Mouse (Mus musculus): ENCODE data around the gene Akt1s1. TPM values are rescaled to one million over a fixed set of nuclear protein-coding genes. Genes with fewer than 3 reads are reported as not detected.

Akt1s1 gene
- total and polyA plus RNA-seq, 3 experiments, result 9.5 to 24.2 (median 23.3) TPM

DNA sequence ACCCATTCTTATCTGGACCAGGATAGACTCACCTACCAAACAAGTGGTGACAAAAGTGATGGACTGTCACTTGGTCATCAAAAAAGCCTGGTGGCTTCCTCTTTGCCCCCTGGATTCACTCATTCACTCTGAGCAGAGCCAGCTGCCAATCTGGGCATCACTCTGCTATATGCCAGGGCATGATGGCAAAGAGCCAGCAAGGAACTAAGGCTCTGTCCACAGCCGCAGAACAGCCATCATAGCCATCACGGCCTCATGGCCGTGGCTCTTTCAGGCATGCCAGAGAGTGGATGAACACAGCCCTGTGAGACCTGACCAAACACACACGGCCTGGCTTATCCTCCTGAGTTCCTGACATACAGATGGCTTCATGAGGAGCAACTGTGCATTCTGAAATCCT is 41.9 kb downstream of the Akt1s1 start:
- Histone ChIP-seq H3K9me3 (replicated peaks; ENCODE audit: low read length) (no peaks in the 10 kb centered on the region), H3K4me2 (ENCODE audit: insufficient read depth, low read depth, poor library complexity, severe bottlenecking) (peak overlapping the region; percentile 85; the same call in 1 of the 2 replicates), H3K36me3 (replicated peaks in 1 of 2; ENCODE audit: control insufficient read depth in 1 of 2, insufficient read depth in 1 of 2, low read length in 1 of 2) (peaks cover 17 to 49% of the 10 kb centered on the region in 2 experiments), H3K4me3 (replicated peaks in 1 of 3; ENCODE audit: low read depth in 2 of 3, low read length in 2 of 3, poor library complexity in 1 of 3) (no peak overlapping the region), H3K79me2 (replicated peaks; ENCODE audit: control insufficient read depth, extremely low read depth, insufficient read depth, poor library complexity, severe bottlenecking) (peaks cover 14% of the 10 kb centered on the region), H3K27me3 (replicated peaks) (no peaks in the 10 kb centered on the region), H3K4me1 (ENCODE audit: control insufficient read depth in 1 of 2, insufficient read depth in 2 of 2) (peaks cover 10 to 19% of the 10 kb centered on the region in 2 experiments), H3K27ac (ENCODE audit: insufficient read depth, low read depth) (no peak overlapping the region), H3K9ac (ENCODE audit: insufficient read depth, low read depth) (peak overlapping the region; percentile 94; the same call in 1 of the 2 replicates)
- dilution Hi-C loops (cut with MboI; ENCODE audit: extremely low pct_ligation_motif_present, extremely low pct_unique_long_range_greater_than_20kb, low sequenced_read_pairs) (no loop called here), in situ Hi-C loops (cut with MboI; ENCODE audit: low pct_ligation_motif_present, low pct_unique_long_range_greater_than_20kb, low sequenced_read_pairs) (no loop called here)
- no peak for TF ChIP-seq GABPA (IDR thresholded peaks at IDR 0.05; ENCODE audit: insufficient replicate concordance, low read depth, low read length)
- TF ChIP-seq ELF1 (IDR thresholded peaks at IDR 0.05; ENCODE audit: low read depth, low read length), result no peak
- no peak for TF ChIP-seq CHD2 (IDR thresholded peaks at IDR 0.05; ENCODE audit: low read length)
- TF ChIP-seq POLR2AphosphoS2 (IDR thresholded peaks at IDR 0.05; ENCODE audit: low read depth, low read length), result no peak
- TF ChIP-seq E2F4 (IDR thresholded peaks at IDR 0.05; ENCODE audit: insufficient replicate concordance, low read depth, low read length), result no peak
- no peak for TF ChIP-seq POLR2A (IDR thresholded peaks at IDR 0.05; ENCODE audit: low read depth, low read length)
- no peak for TF ChIP-seq MAFK (IDR thresholded peaks at IDR 0.05; ENCODE audit: insufficient replicate concordance, low read length)
- no peak for TF ChIP-seq HCFC1 (IDR thresholded peaks at IDR 0.05; ENCODE audit: low read depth, low read length)
- TF ChIP-seq EP300 (IDR thresholded peaks at IDR 0.05; ENCODE audit: low read length), result no peak
- no peak for TF ChIP-seq ZKSCAN1 (IDR thresholded peaks at IDR 0.05; ENCODE audit: borderline replicate concordance, low read depth, low read length)
- TF ChIP-seq MXI1 (IDR thresholded peaks at IDR 0.05; ENCODE audit: low read depth, low read length), result no peak
- TF ChIP-seq JUND (conservative IDR thresholded peaks at IDR 0.05; ENCODE audit: low read depth, low read length), result no peak
- no peak for TF ChIP-seq ZMIZ1 (IDR thresholded peaks at IDR 0.05; ENCODE audit: low read depth, low read length)
- no peak for TF ChIP-seq USF2 (conservative IDR thresholded peaks at IDR 0.05; ENCODE audit: low read depth, low read length)
- no peak for TF ChIP-seq RAD21 (IDR thresholded peaks at IDR 0.05; ENCODE audit: low read depth, low read length)
- no peak for TF ChIP-seq SMC3 (IDR thresholded peaks at IDR 0.05; ENCODE audit: low read depth, low read length)
- TF ChIP-seq JUN (IDR thresholded peaks at IDR 0.05; ENCODE audit: insufficient read depth, low read depth, low read length), result no peak
- TF ChIP-seq NELFE (IDR thresholded peaks at IDR 0.05; ENCODE audit: low read depth, low read length), result no peak
- DNase-seq (ENCODE audit: extremely low read depth), result no peak

DNA sequence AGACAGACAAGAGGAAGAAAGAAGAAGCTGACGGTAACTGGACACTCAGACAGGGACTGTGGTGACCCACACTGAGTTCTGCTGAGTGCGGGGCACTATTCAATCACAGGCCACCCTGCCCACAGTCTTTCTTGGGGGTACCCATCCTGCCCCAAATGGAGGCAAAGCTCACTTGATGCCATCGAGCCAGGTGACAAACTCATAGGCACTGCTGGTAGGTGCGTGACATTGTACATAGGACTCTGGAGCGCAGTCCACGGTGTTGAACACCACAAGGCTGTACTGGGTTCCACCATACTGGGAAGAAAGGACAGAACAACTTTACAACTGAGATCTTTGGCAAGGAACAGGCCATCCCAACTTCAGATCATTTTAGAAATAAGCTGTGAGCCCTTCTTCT is 42.8 kb downstream of the Akt1s1 start:
- dilution Hi-C loops (cut with MboI; ENCODE audit: extremely low pct_ligation_motif_present, extremely low pct_unique_long_range_greater_than_20kb, low sequenced_read_pairs) (no loop called here), in situ Hi-C loops (cut with MboI; ENCODE audit: low pct_ligation_motif_present, low pct_unique_long_range_greater_than_20kb, low sequenced_read_pairs) (no loop called here)
- peaks cover 11 to 40% of the 10 kb centered on the region in 2 experiments for H3K36me3 ChIP-seq (replicated peaks in 1 of 2; ENCODE audit: control insufficient read depth in 1 of 2, insufficient read depth in 1 of 2, low read length in 1 of 2)
- H3K4me3 ChIP-seq (replicated peaks in 1 of 3; ENCODE audit: low read depth in 2 of 3, low read length in 2 of 3, poor library complexity in 1 of 3), result peak overlapping the region; percentile 88 to 91 (median 90)
- H3K27ac ChIP-seq (ENCODE audit: insufficient read depth, low read depth), result no peak overlapping the region
- H3K27me3 ChIP-seq (replicated peaks), result no peaks in the 10 kb centered on the region
- H3K4me1 ChIP-seq (ENCODE audit: control insufficient read depth in 1 of 2, insufficient read depth in 2 of 2), result peaks cover 10 to 19% of the 10 kb centered on the region in 2 experiments
- no peak for DNase-seq (ENCODE audit: extremely low read depth)
- no peaks in the 10 kb centered on the region for H3K9me3 ChIP-seq (replicated peaks; ENCODE audit: low read length)
- TF ChIP-seq KAT2A (IDR thresholded peaks at IDR 0.05; ENCODE audit: insufficient replicate concordance, low read length) (no peak), HCFC1 (IDR thresholded peaks at IDR 0.05; ENCODE audit: low read depth, low read length) (no peak), POLR2AphosphoS2 (IDR thresholded peaks at IDR 0.05; ENCODE audit: low read depth, low read length) (no peak), JUN (IDR thresholded peaks at IDR 0.05; ENCODE audit: insufficient read depth, low read depth, low read length) (no peak), CTCF (conservative IDR thresholded peaks at IDR 0.05 in 1 of 2, IDR thresholded peaks at IDR 0.05 in 1 of 2; ENCODE audit: low read depth in 2 of 2, low read length in 2 of 2) (no peak), ZNF384 (IDR thresholded peaks at IDR 0.05; ENCODE audit: low read depth, low read length) (no peak), CHD2 (IDR thresholded peaks at IDR 0.05; ENCODE audit: low read length) (no peak), NELFE (IDR thresholded peaks at IDR 0.05; ENCODE audit: low read depth, low read length) (no peak), RAD21 (IDR thresholded peaks at IDR 0.05; ENCODE audit: low read depth, low read length) (no peak), EP300 (IDR thresholded peaks at IDR 0.05; ENCODE audit: low read length) (no peak), MAFK (IDR thresholded peaks at IDR 0.05; ENCODE audit: insufficient replicate concordance, low read length) (no peak), RCOR1 (conservative IDR thresholded peaks at IDR 0.05; ENCODE audit: low read depth, low read length) (no peak), SMC3 (IDR thresholded peaks at IDR 0.05; ENCODE audit: low read depth, low read length) (no peak), MAZ (IDR thresholded peaks at IDR 0.05; ENCODE audit: low read depth, low read length) (no peak), PAX5 (IDR thresholded peaks at IDR 0.05; ENCODE audit: low read length) (no peak), TCF12 (IDR thresholded peaks at IDR 0.05; ENCODE audit: low read depth, low read length) (no peak), IRF4 (IDR thresholded peaks at IDR 0.05; ENCODE audit: low read depth, low read length) (no peak), MXI1 (IDR thresholded peaks at IDR 0.05; ENCODE audit: low read depth, low read length) (no peak), JUND (conservative IDR thresholded peaks at IDR 0.05; ENCODE audit: low read depth, low read length) (no peak)
- H3K9ac ChIP-seq (ENCODE audit: insufficient read depth, low read depth), result peak overlapping the region; percentile 94
- H3K4me2 ChIP-seq (ENCODE audit: insufficient read depth, low read depth, poor library complexity, severe bottlenecking), result peak overlapping the region; percentile 85
- peaks cover 14% of the 10 kb centered on the region for H3K79me2 ChIP-seq (replicated peaks; ENCODE audit: control insufficient read depth, extremely low read depth, insufficient read depth, poor library complexity, severe bottlenecking)

All from CH12.LX (cell line).